ENCODE assay signal across 23 mouse cellular contexts in genomic region chr10:56587205-56587604, GRCm38 (mm10).
"Had no signal": no experiment of that assay in that cellular context is flagged by ENCODE, and none has a peak within 500 bp of the region (broad histone marks: within the 10 kb centered on the region; RNA-seq: fewer than 3 reads in every experiment).

No protein-coding gene starts in this region.

- H3K27me3 ChIP-seq: heart, embryonic 12.5 days; hindbrain, embryonic 12.5 days; intestine, embryonic 15.5 days had no signal

- H3K27ac ChIP-seq: gastrocnemius, adult 2 months; heart, embryonic 10.5 days; hindbrain, embryonic 10.5 days; hindbrain, embryonic 12.5 days; intestine, embryonic 15.5 days; layer of hippocampus, adult 2 months; left cerebral cortex, adult 2 months had no signal

- H3K9me3 ChIP-seq: heart, embryonic 10.5 days; heart, embryonic 12.5 days; hindbrain, embryonic 10.5 days; hindbrain, embryonic 12.5 days; intestine, embryonic 15.5 days had no signal

- H3K4me1 ChIP-seq: heart, embryonic 10.5 days; hindbrain, embryonic 10.5 days; hindbrain, embryonic 12.5 days; intestine, embryonic 15.5 days had no signal

- H3K4me2 ChIP-seq: heart, embryonic 12.5 days; hindbrain, embryonic 12.5 days; intestine, embryonic 15.5 days; liver, embryonic 11.5 days had no signal

- DNase-seq: gastrocnemius, adult 2 months; gastrocnemius, postnatal 10 days; gastrocnemius, postnatal 25 days; heart, adult 18-20 months; heart, postnatal 10 days; heart, postnatal 4 days; kidney, adult 18-20 months; kidney, adult 8-10 months; kidney, postnatal 10 days; kidney, postnatal 25 days; kidney, postnatal 4 days; liver had no signal

- H3K9ac ChIP-seq: heart, embryonic 12.5 days; hindbrain, embryonic 12.5 days; intestine, embryonic 15.5 days had no signal

- H3K4me3 ChIP-seq: gastrocnemius, adult 2 months; heart, embryonic 10.5 days; heart, embryonic 12.5 days; hindbrain, embryonic 10.5 days; hindbrain, embryonic 12.5 days; intestine, embryonic 15.5 days; layer of hippocampus, adult 2 months; left cerebral cortex, adult 2 months had no signal

- H3K36me3 ChIP-seq: heart, embryonic 10.5 days; heart, embryonic 12.5 days; hindbrain, embryonic 10.5 days; hindbrain, embryonic 12.5 days; intestine, embryonic 15.5 days had no signal

- ATAC-seq: hindbrain, embryonic 16.5 days; inflammation-experienced regulatory T-cells, adult 6 months; intestine, embryonic 15.5 days; intestine, postnatal 0 days had no signal
